Mouse (Mus musculus) erythroblast, embryonic 14.5 days (primary cell): ENCODE results near the gene Tmod4. TPM values are rescaled to one million over a fixed set of nuclear protein-coding genes. Genes with fewer than 3 reads are reported as not detected.
"Not testable (repeated sequence)": the region's sequence is repeated elsewhere in the genome, so short reads cannot be mapped to it uniquely, and the experiment has no call there.

Experiments
- H3K27me3 ChIP-seq: 2 replicates; pipeline ENCODE4 v1.6.1; 2012; ENCODE audit warnings: inconsistent platforms; ENCODE audit not compliant: control insufficient read depth
- H3K36me3 ChIP-seq: 2 replicates; pipeline ENCODE4 v1.6.1; 2012; ENCODE audit warnings: mild to moderate bottlenecking, inconsistent platforms; ENCODE audit not compliant: control insufficient read depth
- H3K4me1 ChIP-seq: 2 replicates; pipeline ENCODE4 v1.6.1; 2012; ENCODE audit warnings: inconsistent platforms; ENCODE audit not compliant: control insufficient read depth
- H3K4me3 ChIP-seq: replicated peaks from 2 replicates; pipeline ENCODE3; 2012; ENCODE audit warnings: moderate library complexity, mild to moderate bottlenecking, inconsistent platforms
- H3K9me3 ChIP-seq: 2 replicates; pipeline ENCODE4 v1.6.1; 2012; ENCODE audit warnings: low read length, inconsistent platforms, mixed read lengths; ENCODE audit not compliant: control insufficient read depth
- GATA1 ChIP-seq: IDR thresholded peaks from 2 replicates; pipeline ENCODE4 v1.6.1; 2012; ENCODE audit warnings: low read length, inconsistent platforms, mixed read lengths
- TAL1 ChIP-seq: IDR thresholded peaks from 3 replicates; pipeline ENCODE4 v1.6.1; 2012; ENCODE audit warnings: low read length, inconsistent platforms, mixed read lengths
- polyA plus RNA-seq: library from polyadenylated mRNA; stranded (reverse); fragments of >175 nt; gene quantifications from 2 replicates; pipeline ENCODE4 v1.2.3, GENCODE M21; 2012

Tmod4 gene
- polyA plus RNA-seq, 1 experiment: not detected

- Histone ChIP-seq H3K4me1 (peaks cover 43% of the 10 kb centered on the region), H3K9me3 (no peaks in the 10 kb centered on the region), H3K27me3 (no peaks in the 10 kb centered on the region), H3K36me3 (peaks cover 24% of the 10 kb centered on the region), H3K4me3 (peak overlapping the region; percentile 94)
- no peak for TF ChIP-seq GATA1
- no peak for TF ChIP-seq TAL1
Measured at GRCm38 (mm10) chr3:95112760-95113159, 11.5 kb upstream of the Tmod4 start.

- Histone ChIP-seq H3K36me3 (peaks cover 69% of the 10 kb centered on the region), H3K9me3 (no peaks in the 10 kb centered on the region), H3K4me1 (peaks cover 2% of the 10 kb centered on the region; the same call in 1 of the 2 replicates), H3K4me3 (no peak overlapping the region), H3K27me3 (no peaks in the 10 kb centered on the region)
- TF ChIP-seq TAL1: no peak
- no peak for TF ChIP-seq GATA1
Measured at GRCm38 (mm10) chr3:95117751-95118150, 6.5 kb upstream of the Tmod4 start.

GRCm38 (mm10) chr3:95121580-95121979, 2.7 kb upstream of the Tmod4 start:
- no peaks in the 10 kb centered on the region for H3K4me1 ChIP-seq
- no peak for TF ChIP-seq GATA1
- TF ChIP-seq TAL1: no peak
- H3K36me3 ChIP-seq: peaks cover 73% of the 10 kb centered on the region
- H3K9me3 ChIP-seq: no peaks in the 10 kb centered on the region
- H3K4me3 ChIP-seq: no peak overlapping the region
- H3K27me3 ChIP-seq: no peaks in the 10 kb centered on the region

- no peaks in the 10 kb centered on the region for H3K9me3 ChIP-seq
- TF ChIP-seq GATA1: no peak
- no peak for TF ChIP-seq TAL1
- H3K4me1 ChIP-seq: 0 out of 2 replicates have a peak, but pooled peaks cover under 1% of the 10 kb centered on the region
- no peak overlapping the region for H3K4me3 ChIP-seq
- no peaks in the 10 kb centered on the region for H3K27me3 ChIP-seq
- peaks cover 74% of the 10 kb centered on the region for H3K36me3 ChIP-seq
Measured at GRCm38 (mm10) chr3:95124972-95125371, 696 bp downstream of the Tmod4 start.

DNA sequence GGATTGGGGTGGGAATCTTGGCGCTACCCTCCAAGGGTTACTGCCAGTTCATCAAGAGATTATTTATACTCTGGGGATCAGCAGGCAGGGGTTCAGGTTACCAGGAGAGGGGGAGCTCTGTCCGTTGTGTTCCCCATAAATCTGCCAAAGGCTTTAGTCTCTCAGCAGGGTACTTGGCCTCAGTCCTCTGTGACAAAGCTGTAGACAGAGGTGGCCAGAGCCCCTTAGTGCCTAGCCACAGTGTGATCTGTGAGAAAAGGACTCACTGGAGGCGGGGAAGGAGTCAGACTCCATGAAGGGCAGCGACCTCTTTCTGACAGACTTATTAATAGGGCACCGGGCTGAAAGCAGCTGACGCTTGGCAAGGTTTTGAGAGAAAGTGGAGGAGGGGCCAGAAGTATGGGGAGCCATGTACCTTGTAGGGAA, 5.0 kb downstream of the Tmod4 start:
- Histone ChIP-seq H3K9me3 (peaks cover 3% of the 10 kb centered on the region; the same call in 1 of the 2 replicates), H3K36me3 (peaks cover 60% of the 10 kb centered on the region), H3K4me3 (no peak overlapping the region), H3K4me1 (peaks cover 12% of the 10 kb centered on the region), H3K27me3 (no peaks in the 10 kb centered on the region)
- TF ChIP-seq TAL1 (no peak), GATA1 (no peak)

GRCm38 (mm10) chr3:95130081-95130480, 5.8 kb downstream of the Tmod4 start:
- TF ChIP-seq TAL1 (no peak), GATA1 (no peak)
- Histone ChIP-seq H3K9me3 (peaks cover 3% of the 10 kb centered on the region; the same call in 1 of the 2 replicates), H3K4me1 (peaks cover 15% of the 10 kb centered on the region), H3K4me3 (no peak overlapping the region), H3K36me3 (peaks cover 54% of the 10 kb centered on the region), H3K27me3 (no peaks in the 10 kb centered on the region)

GRCm38 (mm10) chr3:95132389-95132788, 8.1 kb downstream of the Tmod4 start:
- H3K9me3 ChIP-seq: not testable (repeated sequence)

GRCm38 (mm10) chr3:95133176-95133575, 8.9 kb downstream of the Tmod4 start:
- H3K36me3 ChIP-seq: peaks cover 44% of the 10 kb centered on the region

More at GRCm38 (mm10) chr3:95132389-95132788, 8.1 kb downstream of the Tmod4 start:
- H3K27me3 ChIP-seq, H3K4me3 ChIP-seq: not testable (repeated sequence)
- Histone ChIP-seq H3K36me3 (peaks cover 45% of the 10 kb centered on the region), H3K4me1 (peaks cover 32% of the 10 kb centered on the region)

DNA sequence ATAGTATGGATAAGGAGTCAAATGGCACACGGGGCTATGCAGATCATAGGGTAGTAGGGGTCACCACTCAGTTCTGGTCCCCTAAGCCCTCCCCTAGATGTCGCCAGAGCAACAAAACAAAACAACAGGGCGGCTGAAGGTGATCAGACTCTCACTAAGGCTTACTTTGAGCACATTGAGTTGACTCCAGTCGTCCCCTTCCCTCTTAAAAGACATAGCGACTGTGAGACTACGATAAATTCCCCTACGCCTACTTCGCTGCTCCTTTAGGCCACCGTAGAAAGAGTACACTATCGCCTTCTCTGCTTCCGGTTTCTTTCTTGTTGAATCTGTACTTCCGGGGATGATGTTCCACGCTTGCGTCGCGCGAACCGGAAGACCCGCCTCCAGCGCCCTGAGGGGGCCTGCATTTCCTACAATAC, 9.4 kb downstream of the Tmod4 start, which contains the start of the genes Scnm1 and Lysmd1:
TSS of gene Scnm1 (minus strand) at position 332 of the 422 bp plus-strand sequence.
TSS of gene Lysmd1 (plus strand) at position 409 of the 422 bp plus-strand sequence.
- Histone ChIP-seq H3K4me3 (peak within 1 kb of the TSS; percentile 96), H3K4me1 (peaks cover 32% of the 10 kb centered on the region), H3K27me3 (no peaks in the 10 kb centered on the region), H3K9me3 (peaks cover 3% of the 10 kb centered on the region; the same call in 1 of the 2 replicates), H3K36me3 (peaks cover 40% of the 10 kb centered on the region)
- TF ChIP-seq GATA1 (no peak), TAL1 (no peak)

More at GRCm38 (mm10) chr3:95133176-95133575, 8.9 kb downstream of the Tmod4 start:
- peak overlapping the region; percentile 96 for H3K4me3 ChIP-seq
- peaks cover 3% of the 10 kb centered on the region; the same call in 1 of the 2 replicates for H3K9me3 ChIP-seq
- H3K4me1 ChIP-seq: peaks cover 32% of the 10 kb centered on the region
- H3K27me3 ChIP-seq: no peaks in the 10 kb centered on the region
- TF ChIP-seq GATA1 (no peak), TAL1 (no peak)

DNA sequence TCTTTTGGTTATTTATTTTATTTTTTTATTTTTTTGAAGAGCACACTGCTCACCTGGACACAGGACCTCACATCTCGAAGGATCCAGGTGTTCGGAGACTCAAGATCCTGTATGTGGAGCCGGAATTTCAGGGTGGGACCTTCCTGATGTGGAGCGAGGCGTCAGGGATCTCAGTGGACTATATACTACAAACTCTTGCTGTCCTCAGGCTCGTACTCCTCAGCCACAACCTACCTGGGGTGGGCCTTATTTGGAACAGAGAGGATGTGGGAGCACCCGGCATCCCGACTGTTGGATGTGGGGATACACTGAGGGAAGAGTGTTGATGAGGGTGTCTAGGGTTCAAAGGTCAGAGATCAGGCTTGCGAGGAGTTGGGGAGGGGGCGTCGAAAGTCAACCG, 9.9 kb downstream of the Tmod4 start:
- peak overlapping the region; percentile 96 for H3K4me3 ChIP-seq

More for the DNA sequence above, 9.9 kb downstream of the Tmod4 start:
- not testable (repeated sequence) for H3K27me3 ChIP-seq, H3K9me3 ChIP-seq
- peaks cover 32% of the 10 kb centered on the region for H3K4me1 ChIP-seq
- H3K36me3 ChIP-seq: peaks cover 36% of the 10 kb centered on the region
